ENCODE assay signal across 23 mouse cellular contexts in genomic region chr10:93179669-93180460, GRCm38 (mm10). TPM values are rescaled to one million over a fixed set of nuclear protein-coding genes. Genes with fewer than 3 reads are reported as not detected.
DNase-seq lines count a peak whose midpoint lies in the region; ATAC-seq and TF ChIP-seq lines count a peak whose summit lies in the region.
"Had no signal": no experiment of that assay in that cellular context is flagged by ENCODE, and none has a peak within 500 bp of the region (broad histone marks: within the 10 kb centered on the region; RNA-seq: fewer than 3 reads in every experiment).

No protein-coding gene starts in this region.

- no peak for ATAC-seq in heart, embryonic 16.5 days (replicated peaks; ENCODE audit: extremely low read depth, insufficient read depth, low FRiP score)
- ATAC-seq: forebrain, postnatal 0 days; intestine, embryonic 16.5 days; midbrain, embryonic 15.5 days had no signal

- H3K27ac ChIP-seq in heart, embryonic 16.5 days (ENCODE audit: low read length) = peak overlapping the region; percentile 14; the same call in 1 of the 2 replicates
- peak overlapping the region; percentile 7; the same call in 1 of the 2 replicates for H3K27ac ChIP-seq in spleen, adult 2 months (ENCODE audit: insufficient read depth, low read length)
- H3K27ac ChIP-seq: embryonic facial prominence, embryonic 12.5 days; hindbrain, embryonic 15.5 days; midbrain, embryonic 15.5 days had no signal

- WGBS in heart, embryonic 16.5 days = 74% methylated on average over 11 of the region's 11 CpGs
- WGBS in spleen, adult 2 months = 64% methylated on average over 11 of the region's 11 CpGs

- H3K27me3 ChIP-seq in heart, embryonic 16.5 days (ENCODE audit: control insufficient read depth, insufficient read depth, low read length) = no peaks in the 10 kb centered on the region
- no peaks in the 10 kb centered on the region for H3K27me3 ChIP-seq in spleen, adult 2 months (ENCODE audit: control insufficient read depth, insufficient read depth, low read length)
- H3K27me3 ChIP-seq: embryonic facial prominence, embryonic 12.5 days; hindbrain, embryonic 15.5 days; midbrain, embryonic 15.5 days had no signal

- no peak for TF ChIP-seq POLR2A in spleen, adult 2 months (IDR thresholded peaks at IDR 0.05; ENCODE audit: low read depth, low read length)

- H3K36me3 ChIP-seq in heart, embryonic 16.5 days (ENCODE audit: control insufficient read depth, insufficient read depth) = no peaks in the 10 kb centered on the region
- H3K36me3 ChIP-seq in spleen, adult 2 months (ENCODE audit: control insufficient read depth, insufficient read depth, low read length) = 0 out of 2 replicates have a peak, but pooled peaks cover 1% of the 10 kb centered on the region
- H3K36me3 ChIP-seq: embryonic facial prominence, embryonic 12.5 days; hindbrain, embryonic 15.5 days; midbrain, embryonic 15.5 days had no signal

- intact Hi-C loops in left cerebral cortex, postnatal 10 days (cut with DNase I) = no loop called here

- H3K4me3 ChIP-seq in heart, embryonic 16.5 days (ENCODE audit: low read length) = no peak overlapping the region
- H3K4me3 ChIP-seq in spleen, adult 2 months (ENCODE audit: extremely low read depth, insufficient read depth, insufficient read length) = no peak overlapping the region
- H3K4me3 ChIP-seq: embryonic facial prominence, embryonic 12.5 days; hindbrain, embryonic 15.5 days; midbrain, embryonic 15.5 days; myocyte had no signal

- no peak for DNase-seq in heart, adult 8-10 months (ENCODE audit: low spot score)
- DNase-seq in spleen, adult 2 months (ENCODE audit: low read depth in 1 of 2, low spot score in 2 of 2) = no peak
- DNase-seq in spleen, adult 18-20 months = no peak
- DNase-seq in induced T-regulatory cell, adult 2 months (ENCODE audit: low read depth) = peak; percentile 69
- DNase-seq in left cerebral cortex, postnatal 10 days (ENCODE audit: extremely low spot score in 1 of 2, low spot score in 2 of 2) = no peak
- no peak for DNase-seq in lung, postnatal 36 days
- DNase-seq: adrenal gland, postnatal 36 days; cerebellum, adult 11 months; cerebellum, postnatal 10 days; forebrain, postnatal 0 days; gastrocnemius, postnatal 36 days; heart, postnatal 36 days; kidney, postnatal 25 days; layer of hippocampus, postnatal 36 days; lung, adult 2 months; lung, postnatal 14 days had no signal

- no peak overlapping the region for H3K9ac ChIP-seq in heart, embryonic 16.5 days (ENCODE audit: low read length)
- H3K9ac ChIP-seq: embryonic facial prominence, embryonic 12.5 days; forebrain, postnatal 0 days; hindbrain, embryonic 15.5 days; midbrain, embryonic 15.5 days had no signal

- H3K9me3 ChIP-seq in heart, embryonic 16.5 days (replicated peaks; ENCODE audit: control insufficient read depth, low read length) = no peaks in the 10 kb centered on the region
- H3K9me3 ChIP-seq: embryonic facial prominence, embryonic 12.5 days; hindbrain, embryonic 15.5 days; midbrain, embryonic 15.5 days had no signal

- TF ChIP-seq CTCF in spleen, adult 2 months (IDR thresholded peaks at IDR 0.05; ENCODE audit: extremely low read depth, insufficient read depth, insufficient read length, insufficient replicate concordance) = no peak

- peaks cover 35% of the 10 kb centered on the region for H3K4me1 ChIP-seq in heart, embryonic 16.5 days (ENCODE audit: control insufficient read depth, insufficient read depth, low read length)
- peaks cover 7% of the 10 kb centered on the region; the same call in 1 of the 2 replicates for H3K4me1 ChIP-seq in spleen, adult 2 months (ENCODE audit: control insufficient read depth, insufficient read depth, insufficient read length)
- H3K4me1 ChIP-seq: midbrain, embryonic 15.5 days had no signal

- no peak overlapping the region for H3K4me2 ChIP-seq in heart, embryonic 16.5 days (ENCODE audit: low read depth, low read length)
- H3K4me2 ChIP-seq: embryonic facial prominence, embryonic 12.5 days; heart, embryonic 11.5 days; hindbrain, embryonic 15.5 days; midbrain, embryonic 15.5 days had no signal

RNA-seq across cellular contexts. Expression of gene Cdk17, which starts 19.2 kb away (rescaled TPM):
- polyA plus RNA-seq in heart, embryonic 16.5 days (2015; fragmentation: Nextera tagmentation; extraction: Ambion mirVana) = 14.9 and 16.7 TPM in 2 replicates
- total RNA-seq in heart, adult 8-10 months (2022) = 10 to 100 TPM; 12.3 to 18.1 (median 16.0) TPM
- polyA plus RNA-seq in spleen, adult 2 months (2012; rRNA removed) = 18.5 and 27.3 TPM in 2 replicates
- total RNA-seq in left cerebral cortex, postnatal 10 days (2021) = 100 to 1,000 TPM; 141 to 150 TPM

Comparison
In these comparisons a context has a peak if more than half of its experiments do, and no peak if none do; other contexts are left out.
1. RNA of gene Cdk17, which starts 19.2 kb away (total RNA-seq): 141 to 150 TPM in left cerebral cortex, postnatal 10 days; 12.3 to 18.1 TPM in heart, adult 8-10 months; every median in the first group is over 4 times any median in the second.